Mouse (Mus musculus): Measurements from ENCODE around the gene Egf.

DNA sequence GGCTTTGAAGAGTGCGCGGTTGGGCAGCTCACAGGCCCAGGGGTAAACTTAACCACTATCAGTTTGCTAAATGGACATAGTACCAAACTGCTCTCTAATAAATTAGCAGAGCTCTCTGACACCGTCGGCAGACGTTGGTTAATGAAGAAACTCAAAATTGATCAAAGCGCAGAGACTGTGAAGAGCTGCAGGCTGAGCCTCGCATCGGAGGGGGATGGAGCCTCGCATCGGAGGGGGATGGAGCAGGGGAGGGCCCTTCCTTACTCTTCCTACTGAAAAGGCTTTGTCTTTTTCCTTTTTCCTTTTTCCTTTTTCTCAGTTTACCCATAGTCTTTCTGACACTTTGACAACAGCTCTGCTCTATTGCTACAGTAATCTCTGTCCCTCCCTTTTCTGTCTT is 26.3 kb upstream of the Egf start:
- no peak for TF ChIP-seq MAX (IDR thresholded peaks at IDR 0.05)
- no peak for TF ChIP-seq CTCF (IDR thresholded peaks at IDR 0.05; ENCODE audit: control insufficient read depth, insufficient read depth, insufficient read length)
- TF ChIP-seq CEBPB (IDR thresholded peaks at IDR 0.05; ENCODE audit: low read depth) = no peak
- no peak for TF ChIP-seq MYOG (IDR thresholded peaks at IDR 0.05; ENCODE audit: control insufficient read depth, extremely low read depth, insufficient read length)
- TF ChIP-seq USF1 (IDR thresholded peaks at IDR 0.05; ENCODE audit: low read depth) = no peak
- no peak for TF ChIP-seq MYOD1 (IDR thresholded peaks at IDR 0.05; ENCODE audit: control insufficient read depth, insufficient read length, low read depth)
